Mouse (Mus musculus) CH12.LX (cell line): ENCODE results near the gene Swt1.

Source experiments
- CTCF ChIP-seq, 2 experiments: IDR thresholded peaks in 1 of 2; conservative IDR thresholded peaks in 1 of 2; 2 replicates each; pipeline ENCODE4 v1.5.1; 2011 to 2012; ENCODE audit warnings: low read depth in 2 of 2, low read length in 2 of 2, improper control_type of control experiment in 1 of 2, inconsistent platforms in 1 of 2, mild to moderate bottlenecking in 1 of 2, moderate library complexity in 1 of 2
- ZKSCAN1 ChIP-seq: IDR thresholded peaks from 2 replicates; pipeline ENCODE4 v1.6.1; 2012; ENCODE audit warnings: low read depth, inconsistent platforms, low read length, improper control_type of control experiment, borderline replicate concordance

GRCm38 (mm10) chr1:151464914-151465313, 36.7 kb upstream of the Swt1 start:
- TF ChIP-seq CTCF (conservative IDR thresholded peaks at IDR 0.05 in 1 of 2, IDR thresholded peaks at IDR 0.05 in 1 of 2; ENCODE audit: low read depth in 2 of 2, low read length in 2 of 2) (no peak), ZKSCAN1 (no peak)
